Mouse (Mus musculus) liver, embryonic 11.5 days (tissue): Measurements from ENCODE around the gene Peg10. TPM values are rescaled to one million over a fixed set of nuclear protein-coding genes. Genes with fewer than 3 reads are reported as not detected.
A peak's percentile ranks its signal among the peaks of the same experiment; 100 is the strongest.

ENCODE experiments used
- ATAC-seq: fragments of 200-750 bp; cut with Nextera tagmentation; replicated peaks from 2 replicates; pipeline ENCODE4 v1.8.0; 2017; ENCODE audit warnings: moderate number of reproducible peaks, mild to moderate bottlenecking, moderate TSS enrichment, moderate library complexity; ENCODE audit not compliant: low FRiP score
- DNase-seq: peaks from one replicate; pipeline ENCODE4 v3.0.0-alpha.2; 2017; ENCODE audit warnings: low spot score
- H3K27ac ChIP-seq: fragments of 300-500 bp; sonication (generic); 2 replicates; pipeline ENCODE4 v1.5.1; 2014; ENCODE audit warnings: mild to moderate bottlenecking, low read depth, low read length, control low read depth
- H3K27me3 ChIP-seq: fragments of 300-500 bp; sonication (generic); replicated peaks from 2 replicates; pipeline ENCODE4 v1.6.1; 2014; ENCODE audit warnings: low read length, mixed read lengths; ENCODE audit not compliant: control insufficient read depth, insufficient read depth
- H3K36me3 ChIP-seq: fragments of 300-500 bp; sonication (generic); 2 replicates; pipeline ENCODE4 v1.6.1; 2014; ENCODE audit warnings: mild to moderate bottlenecking, low read length, moderate library complexity, mixed read lengths; ENCODE audit not compliant: control insufficient read depth, insufficient read depth
- H3K4me1 ChIP-seq: fragments of 300-500 bp; sonication (generic); replicated peaks from 2 replicates; pipeline ENCODE4 v1.6.1; 2014; ENCODE audit warnings: low read length, mixed read lengths; ENCODE audit not compliant: control insufficient read depth, insufficient read depth
- H3K4me2 ChIP-seq: fragments of 300-500 bp; sonication (generic); 2 replicates; pipeline ENCODE4 v1.6.1; 2014; ENCODE audit warnings: mild to moderate bottlenecking, control low read depth, moderate library complexity
- H3K4me3 ChIP-seq: fragments of 300-500 bp; sonication (generic); 2 replicates; pipeline ENCODE4 v1.5.1; 2014; ENCODE audit warnings: low read depth, low read length, control low read depth
- H3K9ac ChIP-seq: fragments of 300-500 bp; sonication (generic); 2 replicates; pipeline ENCODE4 v1.6.1; 2014; ENCODE audit warnings: low read depth, low read length, control low read depth
- H3K9me3 ChIP-seq: fragments of 300-500 bp; sonication (generic); 2 replicates; pipeline ENCODE4 v1.6.1; 2016; ENCODE audit warnings: low read length, inconsistent platforms, mixed read lengths; ENCODE audit not compliant: control insufficient read depth
- WGBS: fragments of 180-500 bp; shearing (Covaris S2); extraction: QIAGEN DNeasy Blood & Tissue Kit; methylation state at CpG from one replicate; pipeline ENCODE4 v1.1.7; 2014; 5-methylcytosine and 5-hydroxymethylcytosine counted together
- polyA plus RNA-seq: library from polyadenylated mRNA; unstranded; fragments of >200 nt; fragmentation: Nextera tagmentation; extraction: Ambion mirVana; gene quantifications from 2 replicates; pipeline ENCODE4 v1.2.1, GENCODE M21; 2014

The Peg10 gene
- polyA plus RNA-seq, result 18.5 and 19.1 TPM in 2 replicates

- peak within 1 kb of the TSS; percentile 76 for H3K27ac ChIP-seq
- no peaks in the 10 kb centered on the region for H3K36me3 ChIP-seq
- peak within 1 kb of the TSS; percentile 68 for H3K4me2 ChIP-seq
- peak; percentile 23 for ATAC-seq
- WGBS, result 46% methylated on average over 36 of the region's 38 CpGs
- peak within 1 kb of the TSS; percentile 53 for H3K4me3 ChIP-seq
- DNase-seq, result peak; percentile 78
- peaks cover 9% of the 10 kb centered on the region; the same call in 1 of the 2 replicates for H3K9me3 ChIP-seq
- peaks cover 5% of the 10 kb centered on the region; the same call in 1 of the 2 replicates for H3K4me1 ChIP-seq
- peak within 1 kb of the TSS; percentile 48 for H3K9ac ChIP-seq
- H3K27me3 ChIP-seq, result no peaks in the 10 kb centered on the region
Observed at GRCm38 (mm10) chr6:4746696-4747439, at the start of gene Peg10, which contains the start of gene Sgce. Gene Peg10, plus strand, starts transcription at chr6:4747306. Gene Sgce, minus strand, starts transcription at chr6:4747207.

GRCm38 (mm10) chr6:4701641-4702040 lies 45.5 kb upstream of the Peg10 start:
- WGBS, result 81% methylated on average over 8 of the region's 8 CpGs
- Histone ChIP-seq H3K9me3 (no peaks in the 10 kb centered on the region), H3K9ac (no peak overlapping the region), H3K4me2 (no peak overlapping the region), H3K36me3 (no peaks in the 10 kb centered on the region; the same call in 1 of the 2 replicates), H3K27ac (no peak overlapping the region), H3K4me1 (no peaks in the 10 kb centered on the region), H3K4me3 (no peak overlapping the region), H3K27me3 (no peaks in the 10 kb centered on the region)
- ATAC-seq (no peak), DNase-seq (no peak)

- DNase-seq, result no peak
- no peaks in the 10 kb centered on the region; the same call in 1 of the 2 replicates for H3K36me3 ChIP-seq
- no peak for ATAC-seq
- no peak overlapping the region for H3K4me2 ChIP-seq
- H3K27me3 ChIP-seq, result no peaks in the 10 kb centered on the region
- no peak overlapping the region for H3K9ac ChIP-seq
- no peak overlapping the region for H3K27ac ChIP-seq
- H3K4me1 ChIP-seq, result no peaks in the 10 kb centered on the region
- H3K9me3 ChIP-seq, result no peaks in the 10 kb centered on the region
- H3K4me3 ChIP-seq, result no peak overlapping the region
- 66% methylated on average over 7 of the region's 7 CpGs for WGBS
Observed at GRCm38 (mm10) chr6:4703908-4704307, 43.2 kb upstream of the Peg10 start.

- H3K36me3 ChIP-seq, result no peaks in the 10 kb centered on the region
- H3K4me2 ChIP-seq, result no peak overlapping the region
- H3K4me1 ChIP-seq, result no peaks in the 10 kb centered on the region
- no peak overlapping the region for H3K9ac ChIP-seq
- DNase-seq (no peak), ATAC-seq (no peak)
- no peaks in the 10 kb centered on the region for H3K27me3 ChIP-seq
- H3K27ac ChIP-seq, result no peak overlapping the region
- H3K9me3 ChIP-seq, result no peaks in the 10 kb centered on the region
- 48% methylated on average over 5 of the region's 5 CpGs for WGBS
- no peak overlapping the region for H3K4me3 ChIP-seq
Observed at GRCm38 (mm10) chr6:4706415-4706814, 40.7 kb upstream of the Peg10 start.

GRCm38 (mm10) chr6:4708971-4709370 lies 38.1 kb upstream of the Peg10 start:
- H3K4me3 ChIP-seq, result no peak overlapping the region
- no peak for ATAC-seq
- H3K27ac ChIP-seq, result no peak overlapping the region
- H3K36me3 ChIP-seq, result no peaks in the 10 kb centered on the region
- no peak for DNase-seq
- 77% methylated on average over 1 of the region's 1 CpGs for WGBS
- no peaks in the 10 kb centered on the region for H3K27me3 ChIP-seq
- H3K4me2 ChIP-seq, result no peak overlapping the region
- H3K9me3 ChIP-seq, result no peaks in the 10 kb centered on the region
- H3K4me1 ChIP-seq, result no peaks in the 10 kb centered on the region
- H3K9ac ChIP-seq, result no peak overlapping the region

GRCm38 (mm10) chr6:4716171-4716570 lies 30.9 kb upstream of the Peg10 start:
- Histone ChIP-seq H3K4me2 (no peak overlapping the region), H3K4me1 (no peaks in the 10 kb centered on the region), H3K27ac (no peak overlapping the region), H3K27me3 (no peaks in the 10 kb centered on the region), H3K9ac (no peak overlapping the region), H3K4me3 (no peak overlapping the region), H3K36me3 (no peaks in the 10 kb centered on the region), H3K9me3 (no peaks in the 10 kb centered on the region)
- WGBS, result 95% methylated on average over 2 of the region's 2 CpGs
- DNase-seq (no peak), ATAC-seq (no peak)

GRCm38 (mm10) chr6:4717344-4717743 lies 29.8 kb upstream of the Peg10 start:
- Histone ChIP-seq H3K4me3 (no peak overlapping the region), H3K4me2 (no peak overlapping the region), H3K9ac (no peak overlapping the region), H3K9me3 (no peaks in the 10 kb centered on the region), H3K27ac (no peak overlapping the region), H3K27me3 (no peaks in the 10 kb centered on the region), H3K36me3 (no peaks in the 10 kb centered on the region), H3K4me1 (no peaks in the 10 kb centered on the region)
- ATAC-seq (no peak), DNase-seq (no peak)
- 87% methylated on average over 2 of the region's 2 CpGs for WGBS

GRCm38 (mm10) chr6:4722142-4722541 lies 25.0 kb upstream of the Peg10 start:
- no peak for DNase-seq
- H3K27ac ChIP-seq, result no peak overlapping the region
- H3K9me3 ChIP-seq, result no peaks in the 10 kb centered on the region
- H3K4me2 ChIP-seq, result no peak overlapping the region
- H3K4me3 ChIP-seq, result no peak overlapping the region
- H3K36me3 ChIP-seq, result no peaks in the 10 kb centered on the region
- ATAC-seq, result no peak
- no peaks in the 10 kb centered on the region for H3K27me3 ChIP-seq
- 80% methylated on average over 6 of the region's 6 CpGs for WGBS
- H3K4me1 ChIP-seq, result no peaks in the 10 kb centered on the region
- H3K9ac ChIP-seq, result no peak overlapping the region

GRCm38 (mm10) chr6:4722739-4723138 lies 24.4 kb upstream of the Peg10 start:
- ATAC-seq (no peak), DNase-seq (no peak)
- Histone ChIP-seq H3K4me3 (no peak overlapping the region), H3K27me3 (no peaks in the 10 kb centered on the region), H3K9me3 (no peaks in the 10 kb centered on the region), H3K4me2 (no peak overlapping the region), H3K27ac (no peak overlapping the region), H3K9ac (no peak overlapping the region), H3K4me1 (no peaks in the 10 kb centered on the region), H3K36me3 (no peaks in the 10 kb centered on the region)
- 87% methylated on average over 13 of the region's 13 CpGs for WGBS
